Mouse (Mus musculus) layer of hippocampus, adult 11-12 months (tissue): Measurements from ENCODE around the gene Mcl1.
A peak's percentile ranks its signal among the peaks of the same experiment; 100 is the strongest.
"Not testable (repeated sequence)": the region's sequence is repeated elsewhere in the genome, so short reads cannot be mapped to it uniquely, and the experiment has no call there.

ENCODE experiments used
- DNase-seq: peaks from one replicate; pipeline ENCODE4 v3.0.0; 2022; ENCODE audit warnings: low spot score

Gene Mcl1

DNA sequence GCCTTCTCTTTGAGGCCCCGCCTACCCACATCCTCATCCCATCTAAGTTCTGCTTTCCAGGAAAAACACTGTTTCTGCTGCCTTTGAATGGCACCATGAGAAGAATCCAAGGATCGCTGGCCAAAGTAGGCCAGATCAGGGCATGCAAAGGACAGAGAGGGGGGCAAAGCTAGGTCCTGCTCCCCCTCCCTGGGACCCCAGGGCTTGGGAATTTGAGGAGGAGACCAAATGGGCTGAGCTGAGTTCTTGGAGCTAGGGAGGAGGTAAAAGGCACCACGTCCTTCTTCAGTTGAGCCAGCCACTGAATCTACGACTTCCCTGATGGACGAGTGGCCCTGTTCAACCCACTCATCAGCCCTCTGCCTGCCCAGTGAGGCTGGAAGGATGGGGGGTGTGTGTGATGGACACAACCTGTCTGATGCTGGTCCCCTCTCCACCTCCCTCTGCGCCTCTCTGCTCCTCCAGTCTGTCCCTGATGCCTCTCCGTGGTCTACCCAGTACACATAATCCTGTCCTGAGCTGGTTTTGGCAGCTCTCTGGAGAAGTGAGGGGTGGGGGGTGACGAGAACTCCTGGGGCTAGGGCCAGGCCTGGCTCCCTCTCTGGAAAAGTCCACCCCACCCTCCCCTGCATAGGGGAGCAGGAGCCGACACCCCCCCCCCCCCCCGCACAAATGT lies 28.0 kb downstream of the Mcl1 start:
- no peak for DNase-seq

DNA sequence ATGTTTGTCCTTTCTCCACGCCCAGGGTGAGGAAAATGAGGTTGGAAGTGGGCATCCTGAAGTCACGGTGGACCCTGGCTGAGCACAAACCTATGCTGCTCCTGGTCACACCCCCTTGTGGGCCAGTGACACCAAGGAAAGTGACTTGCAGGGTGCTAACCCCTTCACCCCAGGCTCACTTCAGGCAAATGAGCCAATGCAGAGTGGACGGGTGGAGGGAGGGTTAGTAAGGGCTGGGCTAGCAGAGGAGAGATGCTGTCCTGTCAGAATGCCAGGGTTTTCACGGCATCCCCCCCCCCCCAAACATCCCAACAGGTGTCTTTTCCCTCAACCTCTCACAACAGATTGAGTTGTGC lies 28.6 kb downstream of the Mcl1 start:
- DNase-seq, result no peak

DNA sequence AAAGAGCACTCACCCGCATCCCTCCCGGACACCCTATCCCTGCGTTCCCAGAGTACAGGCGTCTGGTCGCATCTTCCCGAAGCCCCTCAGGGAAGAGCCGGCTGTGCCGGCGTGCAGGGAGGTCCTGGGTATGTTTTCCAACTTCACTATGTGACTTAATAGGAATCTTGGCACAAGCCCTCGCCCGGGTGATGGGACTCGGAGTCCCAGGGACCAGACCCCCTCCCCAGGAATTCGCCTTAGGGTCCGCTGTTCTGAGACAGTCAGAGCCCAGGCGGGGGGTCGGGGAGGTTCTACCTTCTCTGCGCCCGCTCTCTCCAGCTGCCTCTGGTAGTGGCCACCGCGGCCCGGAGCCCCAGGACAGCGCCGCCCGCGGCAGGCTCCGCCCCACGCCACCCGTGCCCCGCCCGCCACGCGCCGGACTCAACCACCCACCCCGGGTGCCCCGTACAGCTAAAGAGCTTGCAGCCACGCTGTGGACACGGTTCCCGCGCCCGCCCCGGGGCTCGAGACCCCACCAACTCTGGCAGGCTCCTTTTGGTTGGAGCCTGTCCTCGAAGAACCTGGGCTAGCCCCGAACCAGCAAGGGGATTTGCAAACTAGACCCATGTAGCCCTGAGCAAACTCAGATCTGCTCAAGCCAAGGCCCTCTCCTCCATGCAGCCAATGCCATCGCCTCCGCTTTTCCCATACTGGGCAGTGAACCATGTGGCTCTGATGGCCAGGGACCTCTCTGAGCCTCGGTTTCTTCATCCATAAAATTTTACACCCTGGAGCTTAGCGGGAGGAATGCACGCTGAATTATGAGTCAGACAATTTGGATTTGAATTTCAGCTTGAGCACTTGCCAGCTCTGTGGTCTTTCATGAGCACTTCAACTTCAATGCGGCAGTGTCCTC lies 29.2 kb downstream of the Mcl1 start, which contains the start of gene Adamtsl4:
Gene Adamtsl4, minus strand, starts transcription at position 394 of the 898 bp plus-strand sequence.
- no peak for DNase-seq

DNA sequence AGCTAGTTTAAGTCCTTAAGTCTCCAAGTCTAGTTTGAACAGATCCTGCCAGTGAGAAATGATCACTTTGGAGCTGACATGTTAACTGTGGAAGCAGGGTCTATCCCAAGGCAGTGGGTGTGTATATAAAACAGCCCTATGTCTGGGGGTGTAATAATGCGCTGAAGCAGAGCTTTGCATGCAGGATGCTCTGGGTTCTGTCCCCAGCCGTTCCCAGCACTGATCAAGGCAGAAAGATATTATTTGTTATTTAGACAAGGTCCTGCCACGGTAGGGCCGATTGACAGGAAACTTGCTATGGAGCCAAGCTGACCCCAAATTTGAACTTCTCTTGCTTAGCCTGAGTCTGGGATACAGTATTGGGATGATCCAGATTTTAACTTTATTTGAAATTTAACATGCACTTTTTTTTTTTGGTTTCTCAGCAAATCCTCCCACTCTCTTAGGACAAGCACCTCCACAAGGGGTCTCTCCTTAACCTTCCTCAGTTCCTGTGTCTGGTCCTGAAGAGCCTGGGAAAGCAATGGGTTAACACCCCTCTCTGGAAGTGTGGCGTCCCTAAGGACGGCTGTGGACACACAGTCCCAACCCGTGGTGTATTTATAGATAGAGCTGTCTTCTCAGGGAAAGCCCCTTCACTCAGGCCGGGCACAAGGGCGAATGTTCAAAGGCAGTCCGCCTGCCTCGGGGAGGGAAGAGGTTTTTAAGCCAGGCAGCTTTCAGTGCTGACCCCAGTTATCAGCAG lies 30.8 kb downstream of the Mcl1 start:
- DNase-seq, result no peak

DNA sequence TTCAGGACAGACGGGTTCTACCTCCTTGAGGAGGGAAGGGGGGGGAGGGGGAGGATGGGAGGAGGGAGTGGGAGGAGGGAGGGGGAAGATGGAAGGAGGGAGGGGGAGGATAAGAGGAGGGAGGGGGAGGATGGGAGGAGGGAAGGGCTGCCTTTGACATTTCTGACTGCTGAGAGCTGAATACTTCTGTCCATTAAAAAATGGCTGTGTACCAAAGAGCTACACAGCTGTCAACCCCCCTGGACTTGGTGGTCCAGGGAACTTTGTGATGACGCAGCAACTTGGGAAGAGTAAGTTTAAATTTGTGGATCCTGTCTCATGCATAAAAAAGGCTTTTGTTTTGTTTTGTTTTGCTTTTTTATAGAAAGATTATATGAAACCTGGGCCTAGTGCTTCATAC lies 31.4 kb downstream of the Mcl1 start:
- no peak for DNase-seq

DNA sequence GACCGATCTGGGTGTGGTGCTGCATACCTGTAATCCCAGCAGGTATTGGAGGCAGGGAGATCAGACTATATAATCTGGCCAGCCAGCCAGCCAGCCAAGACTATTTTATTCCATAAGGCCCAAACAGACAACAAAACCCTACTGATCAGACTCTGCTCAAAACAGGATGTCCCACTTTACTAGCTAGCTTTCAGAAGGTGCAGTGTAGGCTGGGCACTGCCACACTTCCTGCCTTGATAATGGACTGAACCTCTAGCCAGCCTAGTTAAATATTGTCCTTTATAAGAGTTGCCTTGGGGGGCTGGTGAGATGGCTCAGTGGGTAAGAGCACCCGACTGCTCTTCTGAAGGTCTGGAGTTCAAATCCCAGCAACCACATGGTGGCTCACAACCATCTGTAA lies 32.0 kb downstream of the Mcl1 start:
- DNase-seq, result not testable (repeated sequence)

DNA sequence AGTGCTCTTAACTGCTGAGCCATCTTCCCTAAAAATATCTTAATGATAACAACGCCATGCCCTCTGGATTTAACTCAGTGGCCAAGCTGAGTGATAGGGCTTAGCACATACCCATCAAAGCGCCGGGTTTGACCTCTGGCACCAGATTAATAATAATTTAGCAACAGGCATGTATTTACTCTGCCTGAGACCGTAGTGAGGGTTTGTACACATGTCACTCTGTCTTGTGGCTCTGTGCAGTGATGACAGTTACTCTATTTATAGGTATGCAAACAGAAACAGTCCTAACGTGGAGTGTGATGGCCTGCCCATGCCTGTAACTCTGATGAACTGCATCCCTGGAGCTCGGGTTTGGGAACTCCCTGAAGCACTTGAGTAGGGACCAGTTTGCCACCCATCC lies 34.1 kb downstream of the Mcl1 start:
- no peak for DNase-seq

DNA sequence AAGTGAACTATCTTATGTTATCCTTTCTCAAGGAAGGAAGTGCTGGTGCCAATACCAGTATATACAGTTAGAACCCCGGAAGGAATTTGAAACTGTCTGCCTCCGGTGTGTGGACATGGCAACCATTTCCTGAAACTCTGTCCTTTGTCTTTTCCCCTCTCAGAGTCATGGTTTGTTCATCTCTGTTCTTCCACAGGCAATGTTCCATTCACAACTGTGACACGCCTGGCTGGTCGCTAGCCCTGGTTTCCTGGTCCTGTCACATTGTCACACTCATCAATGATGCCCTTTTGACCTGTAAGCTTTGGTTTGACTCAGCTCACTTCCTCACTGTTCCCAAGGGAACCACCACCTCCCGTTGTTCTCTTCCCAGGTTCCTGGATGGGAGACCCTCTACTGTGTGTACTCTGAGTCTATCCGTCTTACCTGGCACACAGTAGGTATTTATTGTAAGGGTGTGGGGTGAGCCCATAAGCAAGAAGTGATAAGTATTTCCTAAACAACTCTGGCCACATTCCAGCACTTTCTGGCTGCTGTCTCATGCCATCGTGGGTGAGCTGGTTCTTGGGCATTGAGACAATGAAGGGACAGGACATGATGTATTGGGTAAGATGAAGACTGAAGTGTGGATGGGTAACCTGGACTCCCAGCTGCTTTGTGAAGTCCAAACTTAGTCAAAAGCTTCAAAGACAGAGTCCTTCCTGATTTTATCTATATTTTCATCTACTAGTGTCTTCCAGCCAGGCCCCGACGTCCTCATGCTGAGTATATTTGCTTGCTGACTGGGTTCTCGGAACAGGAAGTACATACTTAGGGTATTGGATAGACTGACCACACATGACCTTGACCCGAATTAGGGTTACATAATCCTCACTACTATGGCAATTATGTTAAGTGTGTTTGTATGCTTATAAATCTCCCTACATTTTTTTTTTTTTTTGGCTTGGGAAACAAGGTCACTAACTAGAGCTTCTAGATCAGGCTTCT lies 35.5 kb downstream of the Mcl1 start:
- no peak for DNase-seq

DNA sequence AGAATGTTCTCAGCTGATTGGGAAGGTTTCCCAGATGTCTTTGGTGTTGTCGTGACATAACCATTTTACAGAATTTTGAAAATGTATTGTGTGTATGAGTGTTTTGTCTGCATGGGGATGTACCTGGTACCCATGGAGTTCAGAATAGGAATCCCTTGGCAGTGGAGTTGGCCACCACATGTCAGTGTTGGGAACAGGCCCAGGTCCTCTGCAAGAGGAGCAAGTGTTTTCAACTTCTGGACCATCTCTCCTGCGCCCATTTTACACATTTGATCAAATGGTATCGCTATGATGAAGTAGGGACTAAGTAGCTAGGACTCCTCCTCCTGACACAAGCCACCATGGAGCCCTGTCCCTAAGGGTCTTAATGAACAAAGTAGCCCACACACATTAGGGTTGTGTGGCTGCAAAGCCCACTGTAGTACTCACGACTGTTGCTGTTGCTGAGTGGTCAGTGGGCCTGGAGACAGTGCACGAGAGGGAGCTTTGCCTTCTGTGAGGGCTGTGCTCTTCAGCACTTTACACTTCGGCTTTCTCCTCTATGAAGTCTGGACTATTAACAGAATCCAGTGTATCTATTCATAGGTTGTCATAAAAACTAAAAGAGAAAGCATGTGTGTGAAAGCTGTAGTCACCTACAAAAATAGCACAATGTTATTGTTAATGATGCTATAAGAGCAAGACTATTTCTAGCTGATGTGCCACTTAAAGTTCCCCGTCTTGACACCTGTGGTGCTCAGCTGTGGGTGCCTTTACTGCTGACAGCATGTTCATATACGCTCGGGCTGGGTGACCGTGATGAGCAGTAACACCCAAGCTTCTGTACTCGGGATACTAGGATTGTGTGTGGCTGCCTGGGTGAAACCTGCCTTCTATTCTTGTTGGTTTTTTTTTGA lies 36.5 kb downstream of the Mcl1 start:
- DNase-seq, result no peak

DNA sequence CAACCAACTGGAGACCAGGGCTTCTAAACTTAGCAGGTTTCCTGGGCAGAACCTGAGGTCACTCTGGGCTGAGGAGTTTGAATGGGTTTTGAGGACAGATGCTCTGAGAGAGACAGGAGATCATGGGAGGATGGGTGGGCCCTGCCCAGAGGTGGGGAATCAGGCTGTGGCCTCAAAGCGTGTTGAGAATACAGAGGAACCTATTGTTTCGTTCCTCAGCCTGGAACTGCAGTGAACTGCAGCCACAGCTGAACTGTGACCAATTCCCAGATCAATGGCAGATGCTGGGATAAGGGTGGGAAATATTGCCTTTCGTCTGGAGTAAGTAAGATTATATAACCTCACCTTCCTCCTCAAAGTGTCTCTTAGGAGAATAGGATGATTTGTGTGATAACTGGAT lies 37.2 kb downstream of the Mcl1 start:
- DNase-seq, result no peak

DNA sequence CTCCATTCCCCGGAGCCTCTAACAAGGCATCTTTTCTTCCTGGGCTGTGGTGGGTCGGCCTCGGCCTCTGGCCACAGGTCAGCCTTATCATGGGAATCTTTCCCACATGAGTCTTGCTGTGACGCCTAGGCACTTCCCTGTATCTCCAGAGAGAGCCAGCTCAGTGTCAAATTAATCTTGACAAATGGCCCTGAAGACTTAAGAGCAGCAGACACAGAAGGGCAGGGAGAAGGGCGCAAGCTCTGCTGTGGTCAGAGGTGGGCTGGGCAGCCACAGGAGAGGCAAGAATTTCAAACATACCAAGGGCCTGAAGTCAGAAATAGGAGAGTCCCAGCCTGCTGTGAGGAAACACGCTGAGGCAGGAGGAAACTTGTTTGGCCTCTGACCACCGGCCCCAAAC lies 37.8 kb downstream of the Mcl1 start:
- DNase-seq, result no peak

DNA sequence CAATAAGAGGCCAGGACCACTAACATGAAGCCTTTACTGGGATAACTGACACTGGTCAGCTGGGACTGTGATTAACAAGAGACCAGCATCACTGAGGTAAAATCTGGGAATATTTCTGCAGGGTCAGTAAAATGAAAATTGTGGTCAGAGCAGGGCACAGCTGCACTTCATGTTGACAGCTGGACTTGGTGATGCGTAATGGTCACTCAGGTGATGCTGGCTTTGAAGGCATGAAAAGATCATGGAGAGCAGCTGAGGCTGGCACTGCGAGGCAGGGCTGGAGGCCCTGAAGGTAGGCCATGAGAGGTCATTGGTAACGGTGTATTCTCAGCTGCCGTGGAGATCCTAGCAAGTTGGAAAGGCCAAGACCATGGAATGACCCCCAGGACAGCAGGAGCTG lies 39.7 kb downstream of the Mcl1 start:
- DNase-seq, result no peak

DNA sequence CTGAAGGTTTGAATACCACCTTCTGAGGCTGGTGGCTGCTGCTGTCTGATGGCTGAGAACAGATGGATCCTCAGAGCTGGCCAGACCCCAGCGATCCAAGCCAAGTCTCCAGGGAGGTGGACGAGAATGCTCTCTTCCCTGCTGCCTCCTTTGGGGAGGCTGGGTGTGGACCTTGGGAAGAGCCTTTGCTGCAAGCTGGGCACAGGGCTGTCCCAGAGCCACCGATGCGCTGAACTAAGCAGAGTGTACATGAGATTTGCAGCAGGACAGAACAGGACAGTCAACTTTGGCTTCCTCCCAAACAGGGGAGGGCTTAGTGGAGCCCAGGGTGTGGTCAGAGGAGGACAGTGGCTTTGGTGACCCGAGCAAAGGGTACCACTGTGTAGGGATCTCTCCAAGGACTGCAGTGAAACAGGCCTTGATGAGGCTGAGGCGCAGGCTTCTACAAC lies 41.7 kb downstream of the Mcl1 start:
- DNase-seq, result no peak

DNA sequence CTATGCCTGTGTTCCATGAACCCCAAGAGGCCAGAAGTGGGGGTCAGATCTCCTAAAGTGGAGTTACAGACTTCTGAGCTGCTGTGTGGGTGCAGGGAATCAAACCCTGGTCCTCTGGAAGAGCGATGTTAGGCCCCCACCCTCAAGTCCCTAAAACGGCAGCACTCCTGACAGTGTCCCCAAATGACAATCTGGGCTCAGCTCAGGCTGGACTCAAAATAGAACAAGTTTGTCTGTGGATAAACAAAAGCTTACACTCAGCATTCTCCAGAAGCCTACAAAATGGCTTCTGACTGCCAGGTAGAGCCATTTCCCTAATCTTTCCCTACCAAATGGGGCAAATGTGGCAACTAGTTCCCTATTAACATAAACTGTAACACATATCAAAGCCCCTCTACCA lies 42.5 kb downstream of the Mcl1 start:
- no peak for DNase-seq

DNA sequence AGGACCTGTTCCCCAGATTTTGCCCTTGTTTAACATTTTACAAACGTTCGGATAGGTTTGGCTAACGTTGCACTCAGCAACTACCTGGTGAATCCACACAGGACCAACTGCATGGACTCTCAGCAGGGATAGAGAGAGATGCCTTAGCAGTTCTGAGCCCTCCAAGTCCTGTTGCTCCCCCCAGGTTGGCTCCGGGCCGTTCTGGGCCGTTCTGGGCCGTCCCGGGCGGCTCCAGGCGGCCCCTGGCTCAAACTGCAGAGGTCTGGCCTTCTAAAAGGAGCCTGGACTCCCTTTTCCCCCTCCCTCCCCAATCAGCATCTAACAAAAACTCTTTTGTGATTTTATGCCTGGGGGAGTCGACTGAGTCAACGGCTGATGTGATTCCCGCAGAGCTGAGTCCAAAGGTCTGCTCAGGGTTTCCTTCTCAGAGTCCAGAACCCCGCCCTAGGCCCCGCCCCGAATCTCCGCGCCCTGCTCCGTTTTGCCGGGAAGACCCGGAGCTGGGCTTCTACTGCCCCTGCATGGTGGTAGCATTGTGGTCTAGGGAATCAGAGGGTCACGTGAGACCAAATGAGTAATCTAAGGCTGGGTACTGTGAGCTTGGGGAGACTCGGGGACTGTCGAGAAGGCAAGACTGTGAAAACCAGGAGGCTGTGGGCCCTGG lies 43.4 kb downstream of the Mcl1 start:
- DNase-seq, result peak; percentile 75

DNA sequence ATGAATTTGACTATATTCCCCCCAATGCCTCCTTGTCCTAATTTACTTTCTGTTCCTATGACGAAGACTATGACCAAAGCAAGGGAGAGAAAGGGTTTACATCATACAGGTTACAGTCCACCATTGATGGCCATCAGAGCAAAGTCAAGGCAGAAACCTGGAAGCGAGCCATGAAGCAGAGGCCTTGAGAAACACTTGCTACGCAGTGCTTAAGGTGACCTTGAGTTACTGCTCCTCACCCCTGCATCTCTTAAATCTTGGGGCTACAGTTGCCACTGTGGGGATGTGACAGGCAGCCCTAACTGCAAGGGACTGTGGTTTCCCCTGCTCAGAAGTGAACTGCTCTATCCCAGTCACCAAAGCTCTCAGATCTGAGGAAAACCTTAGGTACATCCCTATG lies 44.7 kb downstream of the Mcl1 start:
- DNase-seq, result no peak

DNA sequence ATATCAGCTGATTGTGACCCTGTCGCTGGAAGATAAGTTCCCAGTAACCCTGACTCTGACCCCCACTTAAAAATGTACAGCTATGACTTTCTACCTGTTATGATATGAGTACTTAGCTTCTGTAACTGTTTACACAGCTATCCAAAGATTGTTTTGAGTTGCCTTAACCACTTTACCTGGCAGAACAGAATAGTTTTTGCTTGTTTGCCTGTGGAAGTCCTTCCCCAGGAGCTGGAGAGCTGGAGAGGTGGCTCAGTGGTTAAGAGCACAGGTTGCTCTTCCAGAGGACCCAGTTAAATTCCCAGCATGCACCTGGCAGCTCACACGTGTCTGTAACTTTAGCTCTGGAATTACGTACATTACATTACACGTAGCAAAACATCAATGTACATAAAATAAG lies 46.0 kb downstream of the Mcl1 start:
- DNase-seq, result no peak

DNA sequence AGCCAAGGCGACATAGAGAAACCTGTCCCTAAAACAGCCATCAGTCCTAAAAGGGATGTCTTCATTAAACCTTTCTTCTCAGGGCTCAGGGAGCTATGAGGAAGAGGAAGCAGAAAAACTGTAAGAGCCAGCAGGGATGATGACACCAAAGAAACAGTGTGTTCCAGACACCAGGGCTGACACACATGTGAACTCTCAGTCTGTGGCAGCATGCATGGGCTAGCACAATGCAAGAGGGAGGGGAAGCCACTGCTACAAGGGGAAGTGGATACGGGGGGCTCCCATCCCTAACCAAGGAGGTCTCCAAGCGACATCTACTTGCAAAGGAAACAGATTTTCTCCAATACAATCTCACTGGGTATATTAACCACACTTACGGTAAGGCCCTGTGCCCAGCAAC lies 47.7 kb downstream of the Mcl1 start:
- no peak for DNase-seq

DNA sequence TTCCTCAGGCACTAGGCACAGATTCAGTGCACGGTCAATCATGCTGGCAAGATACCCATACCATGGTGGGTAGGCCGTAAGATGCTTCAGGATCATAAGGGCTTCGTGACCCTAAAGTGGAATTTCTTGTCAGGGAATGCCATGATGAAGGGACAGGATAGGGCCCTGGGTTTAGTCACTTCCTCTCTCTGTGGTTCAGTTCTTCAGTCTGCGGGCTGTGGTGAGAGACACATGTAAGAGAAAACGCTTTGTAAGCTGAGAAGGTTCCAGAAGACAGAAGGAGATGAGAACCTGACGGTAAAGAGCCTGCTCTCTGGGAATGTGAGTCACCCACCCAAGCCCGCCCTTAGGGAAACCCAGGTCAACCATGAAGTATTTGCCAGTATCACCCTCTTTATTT lies 48.9 kb downstream of the Mcl1 start:
- DNase-seq, result no peak

DNA sequence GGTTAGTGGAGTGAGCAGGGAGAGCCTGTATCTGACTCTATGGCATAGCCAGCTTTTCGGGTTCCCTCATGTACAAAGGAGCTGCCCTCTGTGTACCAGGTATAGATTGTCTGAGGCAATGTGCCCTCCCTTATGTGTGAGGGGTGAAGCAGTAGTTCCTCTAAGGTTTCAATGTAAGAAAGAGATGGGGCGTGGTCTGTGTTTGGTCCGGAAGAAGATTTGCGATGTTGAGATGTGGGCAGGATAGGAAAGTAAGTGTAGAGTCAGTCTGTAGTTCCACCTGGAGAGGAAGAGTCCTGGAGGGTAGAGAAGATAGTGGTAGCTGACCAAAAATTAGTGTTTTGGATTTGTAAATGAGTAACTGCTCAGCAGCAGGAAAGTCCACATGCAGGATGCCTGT lies 50.5 kb downstream of the Mcl1 start:
- DNase-seq, result no peak
